Mouse (Mus musculus): ENCODE measurements around the gene Srcap. TPM values are rescaled to one million over a fixed set of nuclear protein-coding genes. Genes with fewer than 3 reads are reported as not detected.

The Srcap gene
- polyA plus RNA-seq, 2 experiments = 21.4 to 44.1 TPM

GRCm38 (mm10) chr7:127596747-127597146 is 85.0 kb downstream of the Srcap start:
- Histone ChIP-seq H3K4me1 (ENCODE audit: control insufficient read depth, insufficient read depth, low read length) (no peaks in the 10 kb centered on the region), H3K27ac (replicated peaks; ENCODE audit: low read depth, low read length) (no peak overlapping the region), H3K9ac (ENCODE audit: low read depth, low read length, severe bottlenecking) (no peak overlapping the region), H3K9me3 (ENCODE audit: control insufficient read depth, low read length) (no peaks in the 10 kb centered on the region), H3K36me3 (ENCODE audit: control insufficient read depth, insufficient read depth, low read length) (peaks cover 99% of the 10 kb centered on the region), H3K27me3 (ENCODE audit: control insufficient read depth, insufficient read depth, low read length) (no peaks in the 10 kb centered on the region), H3K4me3 (replicated peaks; ENCODE audit: low read length) (no peak overlapping the region), H3K4me2 (replicated peaks; ENCODE audit: low read depth, low read length, severe bottlenecking) (no peak overlapping the region)
- no peak for ATAC-seq (ENCODE audit: low FRiP score, low read depth)
- WGBS = 96% methylated on average over 17 of the region's 17 CpGs
- no peak for DNase-seq (ENCODE audit: low spot score)
- no peak for TF ChIP-seq POLR2A (IDR thresholded peaks at IDR 0.05; ENCODE audit: borderline replicate concordance, extremely low read depth, insufficient read depth, insufficient read length)

GRCm38 (mm10) chr7:127600612-127601011 is 88.8 kb downstream of the Srcap start:
- peaks cover 98% of the 10 kb centered on the region for H3K36me3 ChIP-seq (ENCODE audit: control insufficient read depth, insufficient read depth, low read length)
- no peak overlapping the region for H3K4me3 ChIP-seq (replicated peaks; ENCODE audit: low read length)
- 93% methylated on average over 7 of the region's 7 CpGs for WGBS
- ATAC-seq (ENCODE audit: low FRiP score, low read depth) (no peak), DNase-seq (ENCODE audit: low spot score) (no peak)
- H3K27ac ChIP-seq (replicated peaks; ENCODE audit: low read depth, low read length) = no peak overlapping the region
- H3K9me3 ChIP-seq (ENCODE audit: control insufficient read depth, low read length) = no peaks in the 10 kb centered on the region
- H3K27me3 ChIP-seq (ENCODE audit: control insufficient read depth, insufficient read depth, low read length) = no peaks in the 10 kb centered on the region
- H3K4me1 ChIP-seq (ENCODE audit: control insufficient read depth, insufficient read depth, low read length) = no peaks in the 10 kb centered on the region
- H3K4me2 ChIP-seq (replicated peaks; ENCODE audit: low read depth, low read length, severe bottlenecking) = no peak overlapping the region
- TF ChIP-seq POLR2A (IDR thresholded peaks at IDR 0.05; ENCODE audit: borderline replicate concordance, extremely low read depth, insufficient read depth, insufficient read length) = no peak
- H3K9ac ChIP-seq (ENCODE audit: low read depth, low read length, severe bottlenecking) = no peak overlapping the region

GRCm38 (mm10) chr7:127601735-127602134 is 90.0 kb downstream of the Srcap start:
- Histone ChIP-seq H3K36me3 (ENCODE audit: control insufficient read depth, insufficient read depth, low read length) (peaks cover 96% of the 10 kb centered on the region), H3K27me3 (ENCODE audit: control insufficient read depth, insufficient read depth, low read length) (no peaks in the 10 kb centered on the region), H3K4me2 (replicated peaks; ENCODE audit: low read depth, low read length, severe bottlenecking) (no peak overlapping the region), H3K9ac (ENCODE audit: low read depth, low read length, severe bottlenecking) (no peak overlapping the region), H3K9me3 (ENCODE audit: control insufficient read depth, low read length) (no peaks in the 10 kb centered on the region), H3K4me3 (replicated peaks; ENCODE audit: low read length) (no peak overlapping the region), H3K4me1 (ENCODE audit: control insufficient read depth, insufficient read depth, low read length) (no peaks in the 10 kb centered on the region), H3K27ac (replicated peaks; ENCODE audit: low read depth, low read length) (no peak overlapping the region)
- DNase-seq (ENCODE audit: low spot score) = no peak
- no peak for ATAC-seq (ENCODE audit: low FRiP score, low read depth)
- TF ChIP-seq POLR2A (IDR thresholded peaks at IDR 0.05; ENCODE audit: borderline replicate concordance, extremely low read depth, insufficient read depth, insufficient read length) = no peak
- 88% methylated on average over 4 of the region's 4 CpGs for WGBS

- no peak overlapping the region for H3K4me3 ChIP-seq (replicated peaks; ENCODE audit: low read length)
- H3K36me3 ChIP-seq (ENCODE audit: control insufficient read depth, insufficient read depth, low read length) = peaks cover 93% of the 10 kb centered on the region
- ATAC-seq (ENCODE audit: low FRiP score, low read depth) = no peak
- H3K4me1 ChIP-seq (ENCODE audit: control insufficient read depth, insufficient read depth, low read length) = no peaks in the 10 kb centered on the region
- no peak overlapping the region for H3K9ac ChIP-seq (ENCODE audit: low read depth, low read length, severe bottlenecking)
- H3K9me3 ChIP-seq (ENCODE audit: control insufficient read depth, low read length) = no peaks in the 10 kb centered on the region
- H3K4me2 ChIP-seq (replicated peaks; ENCODE audit: low read depth, low read length, severe bottlenecking) = no peak overlapping the region
- 82% methylated on average over 2 of the region's 2 CpGs for WGBS
- H3K27me3 ChIP-seq (ENCODE audit: control insufficient read depth, insufficient read depth, low read length) = no peaks in the 10 kb centered on the region
- no peak for TF ChIP-seq POLR2A (IDR thresholded peaks at IDR 0.05; ENCODE audit: borderline replicate concordance, extremely low read depth, insufficient read depth, insufficient read length)
- no peak overlapping the region for H3K27ac ChIP-seq (replicated peaks; ENCODE audit: low read depth, low read length)
- DNase-seq (ENCODE audit: low spot score) = no peak
These were observed 91.1 kb downstream of the Srcap start for GRCm38 (mm10) chr7:127602903-127603302.

- WGBS = 88% methylated on average over 10 of the region's 10 CpGs
- no peak overlapping the region for H3K9ac ChIP-seq (ENCODE audit: low read depth, low read length, severe bottlenecking)
- no peaks in the 10 kb centered on the region for H3K4me1 ChIP-seq (ENCODE audit: control insufficient read depth, insufficient read depth, low read length)
- no peak overlapping the region for H3K4me2 ChIP-seq (replicated peaks; ENCODE audit: low read depth, low read length, severe bottlenecking)
- H3K36me3 ChIP-seq (ENCODE audit: control insufficient read depth, insufficient read depth, low read length) = peaks cover 93% of the 10 kb centered on the region
- ATAC-seq (ENCODE audit: low FRiP score, low read depth) (no peak), DNase-seq (ENCODE audit: low spot score) (no peak)
- H3K27ac ChIP-seq (replicated peaks; ENCODE audit: low read depth, low read length) = no peak overlapping the region
- TF ChIP-seq POLR2A (IDR thresholded peaks at IDR 0.05; ENCODE audit: borderline replicate concordance, extremely low read depth, insufficient read depth, insufficient read length) = no peak
- H3K9me3 ChIP-seq (ENCODE audit: control insufficient read depth, low read length) = no peaks in the 10 kb centered on the region
- no peaks in the 10 kb centered on the region for H3K27me3 ChIP-seq (ENCODE audit: control insufficient read depth, insufficient read depth, low read length)
- H3K4me3 ChIP-seq (replicated peaks; ENCODE audit: low read length) = no peak overlapping the region
These were observed 92.5 kb downstream of the Srcap start for GRCm38 (mm10) chr7:127604256-127604655.

- H3K9ac ChIP-seq (ENCODE audit: low read depth, low read length, severe bottlenecking) = no peak overlapping the region
- no peak overlapping the region for H3K4me2 ChIP-seq (replicated peaks; ENCODE audit: low read depth, low read length, severe bottlenecking)
- H3K36me3 ChIP-seq (ENCODE audit: control insufficient read depth, insufficient read depth, low read length) = peaks cover 94% of the 10 kb centered on the region
- no peak for ATAC-seq (ENCODE audit: low FRiP score, low read depth)
- H3K27ac ChIP-seq (replicated peaks; ENCODE audit: low read depth, low read length) = no peak overlapping the region
- H3K9me3 ChIP-seq (ENCODE audit: control insufficient read depth, low read length) = no peaks in the 10 kb centered on the region
- WGBS = 84% methylated on average over 6 of the region's 6 CpGs
- no peak for DNase-seq (ENCODE audit: low spot score)
- TF ChIP-seq POLR2A (IDR thresholded peaks at IDR 0.05; ENCODE audit: borderline replicate concordance, extremely low read depth, insufficient read depth, insufficient read length) = no peak
- no peak overlapping the region for H3K4me3 ChIP-seq (replicated peaks; ENCODE audit: low read length)
- no peaks in the 10 kb centered on the region for H3K27me3 ChIP-seq (ENCODE audit: control insufficient read depth, insufficient read depth, low read length)
- H3K4me1 ChIP-seq (ENCODE audit: control insufficient read depth, insufficient read depth, low read length) = no peaks in the 10 kb centered on the region
These were observed 95.4 kb downstream of the Srcap start for GRCm38 (mm10) chr7:127607150-127607549.

Small RNA genes lying within 50 kb of the gene (microRNA-seq; reads per million reads assigned to microRNA genes)
- not detected for gene Gm47278
- gene Mir7060 = not detected

Other genes starting within 250 kb of the Srcap start
- gene Sephs2, start 237.9 kb upstream of the Srcap start, polyA plus RNA-seq (2012; rRNA removed) = 22.2 and 24.3 TPM in 2 replicates
- gene Sephs2, start 237.9 kb upstream of the Srcap start, polyA plus RNA-seq (2014; fragmentation: Nextera tagmentation; extraction: Ambion mirVana) = 74.7 and 79.3 TPM in 2 replicates
- gene Itgal, start 215.7 kb upstream of the Srcap start, polyA plus RNA-seq (2012; rRNA removed) = 1.5 and 2.0 TPM in 2 replicates
- 0.88 and 1.2 TPM in 2 replicates for gene Itgal, start 215.7 kb upstream of the Srcap start, polyA plus RNA-seq (2014; fragmentation: Nextera tagmentation; extraction: Ambion mirVana)
- 38.4 and 51.9 TPM in 2 replicates for gene Zfp768, start 166.4 kb upstream of the Srcap start, polyA plus RNA-seq (2012; rRNA removed)
- gene Zfp768, start 166.4 kb upstream of the Srcap start, polyA plus RNA-seq (2014; fragmentation: Nextera tagmentation; extraction: Ambion mirVana) = 5.5 and 5.9 TPM in 2 replicates
- gene Zfp747, start 135.9 kb upstream of the Srcap start, polyA plus RNA-seq (2012; rRNA removed) = 7.3 and 8.0 TPM in 2 replicates
- 7.0 and 7.2 TPM in 2 replicates for gene Zfp747, start 135.9 kb upstream of the Srcap start, polyA plus RNA-seq (2014; fragmentation: Nextera tagmentation; extraction: Ambion mirVana)
- 3.5 and 3.9 TPM in 2 replicates for gene 9130019O22Rik, start 124.8 kb upstream of the Srcap start, polyA plus RNA-seq (2012; rRNA removed)
- gene 9130019O22Rik, start 124.8 kb upstream of the Srcap start, polyA plus RNA-seq (2014; fragmentation: Nextera tagmentation; extraction: Ambion mirVana) = 4.5 and 6.4 TPM in 2 replicates
- gene E430018J23Rik, start 118.4 kb upstream of the Srcap start, polyA plus RNA-seq (2012; rRNA removed) = 8.8 and 11.6 TPM in 2 replicates
- gene E430018J23Rik, start 118.4 kb upstream of the Srcap start, polyA plus RNA-seq (2014; fragmentation: Nextera tagmentation; extraction: Ambion mirVana) = 7.3 and 10.1 TPM in 2 replicates
- gene Zfp764, start 105.2 kb upstream of the Srcap start, polyA plus RNA-seq (2012; rRNA removed) = 7.8 and 8.8 TPM in 2 replicates
- 8.4 and 9.1 TPM in 2 replicates for gene Zfp764, start 105.2 kb upstream of the Srcap start, polyA plus RNA-seq (2014; fragmentation: Nextera tagmentation; extraction: Ambion mirVana)
- gene Zfp688, start 89.9 kb upstream of the Srcap start, polyA plus RNA-seq (2012; rRNA removed) = 18.6 and 24.8 TPM in 2 replicates
- gene Zfp688, start 89.9 kb upstream of the Srcap start, polyA plus RNA-seq (2014; fragmentation: Nextera tagmentation; extraction: Ambion mirVana) = 24.3 and 25.2 TPM in 2 replicates
- 10.2 and 14.7 TPM in 2 replicates for gene Zfp689, start 62.8 kb upstream of the Srcap start, polyA plus RNA-seq (2012; rRNA removed)
- gene Zfp689, start 62.8 kb upstream of the Srcap start, polyA plus RNA-seq (2014; fragmentation: Nextera tagmentation; extraction: Ambion mirVana) = 7.7 and 10.5 TPM in 2 replicates
- gene Prr14, start 52.4 kb upstream of the Srcap start, polyA plus RNA-seq (2012; rRNA removed) = 65.8 and 86.0 TPM in 2 replicates
- gene Prr14, start 52.4 kb upstream of the Srcap start, polyA plus RNA-seq (2014; fragmentation: Nextera tagmentation; extraction: Ambion mirVana) = 43.7 and 49.7 TPM in 2 replicates
- 49.8 and 57.2 TPM in 2 replicates for gene Fbrs, start 32.8 kb upstream of the Srcap start, polyA plus RNA-seq (2012; rRNA removed)
- 17.3 and 21.1 TPM in 2 replicates for gene Fbrs, start 32.8 kb upstream of the Srcap start, polyA plus RNA-seq (2014; fragmentation: Nextera tagmentation; extraction: Ambion mirVana)
- 17.4 and 19.6 TPM in 2 replicates for gene Gm42715, start 7.6 kb downstream of the Srcap start, polyA plus RNA-seq (2012; rRNA removed)
- gene Gm42715, start 7.6 kb downstream of the Srcap start, polyA plus RNA-seq (2014; fragmentation: Nextera tagmentation; extraction: Ambion mirVana) = 15.0 and 17.0 TPM in 2 replicates
- gene Tmem265, start 49.4 kb downstream of the Srcap start, polyA plus RNA-seq (2012; rRNA removed) = 2.4 and 4.5 TPM in 2 replicates
- 7.1 and 9.3 TPM in 2 replicates for gene Tmem265, start 49.4 kb downstream of the Srcap start, polyA plus RNA-seq (2014; fragmentation: Nextera tagmentation; extraction: Ambion mirVana)
- gene Phkg2, start 61.4 kb downstream of the Srcap start, polyA plus RNA-seq (2012; rRNA removed) = 99.1 and 103 TPM in 2 replicates
- gene Phkg2, start 61.4 kb downstream of the Srcap start, polyA plus RNA-seq (2014; fragmentation: Nextera tagmentation; extraction: Ambion mirVana) = 36.3 and 41.9 TPM in 2 replicates
- gene Ccdc189, start 76.6 kb downstream of the Srcap start, polyA plus RNA-seq (2012; rRNA removed) = 9.7 and 10.6 TPM in 2 replicates
- 5.4 and 8.1 TPM in 2 replicates for gene Ccdc189, start 76.6 kb downstream of the Srcap start, polyA plus RNA-seq (2014; fragmentation: Nextera tagmentation; extraction: Ambion mirVana)
- gene Rnf40, start 76.8 kb downstream of the Srcap start, polyA plus RNA-seq (2012; rRNA removed) = 49.1 and 51.9 TPM in 2 replicates
- 42.5 and 49.5 TPM in 2 replicates for gene Rnf40, start 76.8 kb downstream of the Srcap start, polyA plus RNA-seq (2014; fragmentation: Nextera tagmentation; extraction: Ambion mirVana)
- gene Zfp629, start 103.8 kb downstream of the Srcap start, polyA plus RNA-seq (2012; rRNA removed) = 23.8 and 24.5 TPM in 2 replicates
- 13.9 and 19.2 TPM in 2 replicates for gene Zfp629, start 103.8 kb downstream of the Srcap start, polyA plus RNA-seq (2014; fragmentation: Nextera tagmentation; extraction: Ambion mirVana)
- 74.7 and 90.0 TPM in 2 replicates for gene Bcl7c, start 196.9 kb downstream of the Srcap start, polyA plus RNA-seq (2012; rRNA removed)
- gene Bcl7c, start 196.9 kb downstream of the Srcap start, polyA plus RNA-seq (2014; fragmentation: Nextera tagmentation; extraction: Ambion mirVana) = 95.4 and 102 TPM in 2 replicates
- 53.6 and 82.9 TPM in 2 replicates for gene Ctf1, start 200.8 kb downstream of the Srcap start, polyA plus RNA-seq (2012; rRNA removed)
- 34.9 and 41.6 TPM in 2 replicates for gene Ctf1, start 200.8 kb downstream of the Srcap start, polyA plus RNA-seq (2014; fragmentation: Nextera tagmentation; extraction: Ambion mirVana)
- 0.03 TPM in 1 of 2 replicates, not detected in the other for gene Ctf2, start 220.2 kb downstream of the Srcap start, polyA plus RNA-seq (2012; rRNA removed)
- 0.22 and 0.34 TPM in 2 replicates for gene Ctf2, start 220.2 kb downstream of the Srcap start, polyA plus RNA-seq (2014; fragmentation: Nextera tagmentation; extraction: Ambion mirVana)
- gene Fbxl19, start 232.6 kb downstream of the Srcap start, polyA plus RNA-seq (2012; rRNA removed) = 64.5 and 81.3 TPM in 2 replicates
- gene Fbxl19, start 232.6 kb downstream of the Srcap start, polyA plus RNA-seq (2014; fragmentation: Nextera tagmentation; extraction: Ambion mirVana) = 4.4 and 6.8 TPM in 2 replicates

All from limb, embryonic 14.5 days (tissue).